Mouse (Mus musculus): ENCODE results near the gene Frmd4a.

- TF ChIP-seq CTCF (IDR thresholded peaks at IDR 0.05; ENCODE audit: insufficient read depth, low read length) (no peak), POLR2A (IDR thresholded peaks at IDR 0.05; ENCODE audit: borderline replicate concordance, extremely low read depth, low read depth, low read length) (no peak)
Measured at GRCm38 (mm10) chr2:4558651-4559203, 541.2 kb downstream of the Frmd4a start.
